Mouse (Mus musculus) CD4-positive helper T cell, adult 2 months (primary cell): ENCODE results near the gene Slc12a9.

Source experiments
- DNase-seq: peaks from one replicate; pipeline ENCODE4 v3.0.0-alpha.2; 2012; ENCODE audit warnings: low read depth, missing footprints, low spot score

Slc12a9 gene

GRCm38 (mm10) chr5:137333512-137334174, at the start of gene Slc12a9:
Gene Slc12a9, minus strand, starts transcription at chr5:137333597.
- DNase-seq: peak; percentile 93

GRCm38 (mm10) chr5:137381152-137381551, 47.8 kb upstream of the Slc12a9 start:
- peak; percentile 45 for DNase-seq

GRCm38 (mm10) chr5:137377603-137378002, 44.2 kb upstream of the Slc12a9 start:
- no peak for DNase-seq

GRCm38 (mm10) chr5:137377176-137377575, 43.8 kb upstream of the Slc12a9 start:
- no peak for DNase-seq

- no peak for DNase-seq
Measured at GRCm38 (mm10) chr5:137376722-137377121, 43.3 kb upstream of the Slc12a9 start.

- DNase-seq: no peak
Measured at GRCm38 (mm10) chr5:137376198-137376597, 42.8 kb upstream of the Slc12a9 start.

GRCm38 (mm10) chr5:137375627-137376026, 42.2 kb upstream of the Slc12a9 start:
- DNase-seq: no peak

- no peak for DNase-seq
Measured at GRCm38 (mm10) chr5:137374521-137375080, 41.2 kb upstream of the Slc12a9 start.

GRCm38 (mm10) chr5:137373371-137373950, 40.1 kb upstream of the Slc12a9 start:
- no peak for DNase-seq

GRCm38 (mm10) chr5:137369665-137370064, 36.3 kb upstream of the Slc12a9 start:
- DNase-seq: no peak

- no peak for DNase-seq
Measured at GRCm38 (mm10) chr5:137358382-137358781, 25.0 kb upstream of the Slc12a9 start.

- no peak for DNase-seq
Measured at GRCm38 (mm10) chr5:137354091-137354490, 20.7 kb upstream of the Slc12a9 start.

- no peak for DNase-seq
Measured at GRCm38 (mm10) chr5:137352011-137352975, 18.9 kb upstream of the Slc12a9 start.

- no peak for DNase-seq
Measured at GRCm38 (mm10) chr5:137351394-137351793, 18.0 kb upstream of the Slc12a9 start.

- no peak for DNase-seq
Measured at GRCm38 (mm10) chr5:137351058-137351380, 17.6 kb upstream of the Slc12a9 start.

- no peak for DNase-seq
Measured at GRCm38 (mm10) chr5:137350205-137351057, 17.0 kb upstream of the Slc12a9 start.

- no peak for DNase-seq
Measured at GRCm38 (mm10) chr5:137349384-137350204, 16.2 kb upstream of the Slc12a9 start, which contains the start of gene Ephb4. Gene Ephb4, plus strand, starts transcription at chr5:137350109.

GRCm38 (mm10) chr5:137348482-137349383, 15.3 kb upstream of the Slc12a9 start:
- DNase-seq: no peak

GRCm38 (mm10) chr5:137347856-137348255, 14.5 kb upstream of the Slc12a9 start:
- DNase-seq: no peak
